Mouse (Mus musculus) adrenal gland, adult 18-20 months (tissue): Measurements from ENCODE around the gene 9330182L06Rik. TPM values are rescaled to one million over a fixed set of nuclear protein-coding genes. Genes with fewer than 3 reads are reported as not detected.

ENCODE experiments used
- DNase-seq, 2 experiments: peaks; one replicate each; pipeline ENCODE4 v3.0.0; 2021 to 2022; ENCODE audit warnings: low spot score in 2 of 2
- total RNA-seq, 2 experiments: library from RNA; stranded (reverse); gene quantifications; 1 replicate in 1 of 2; 2 replicates in 1 of 2; pipeline ENCODE4 v1.2.3; 2021

The 9330182L06Rik gene
- total RNA-seq, 2 experiments from 2014 or later, result 10.1 to 13.2 TPM

DNA sequence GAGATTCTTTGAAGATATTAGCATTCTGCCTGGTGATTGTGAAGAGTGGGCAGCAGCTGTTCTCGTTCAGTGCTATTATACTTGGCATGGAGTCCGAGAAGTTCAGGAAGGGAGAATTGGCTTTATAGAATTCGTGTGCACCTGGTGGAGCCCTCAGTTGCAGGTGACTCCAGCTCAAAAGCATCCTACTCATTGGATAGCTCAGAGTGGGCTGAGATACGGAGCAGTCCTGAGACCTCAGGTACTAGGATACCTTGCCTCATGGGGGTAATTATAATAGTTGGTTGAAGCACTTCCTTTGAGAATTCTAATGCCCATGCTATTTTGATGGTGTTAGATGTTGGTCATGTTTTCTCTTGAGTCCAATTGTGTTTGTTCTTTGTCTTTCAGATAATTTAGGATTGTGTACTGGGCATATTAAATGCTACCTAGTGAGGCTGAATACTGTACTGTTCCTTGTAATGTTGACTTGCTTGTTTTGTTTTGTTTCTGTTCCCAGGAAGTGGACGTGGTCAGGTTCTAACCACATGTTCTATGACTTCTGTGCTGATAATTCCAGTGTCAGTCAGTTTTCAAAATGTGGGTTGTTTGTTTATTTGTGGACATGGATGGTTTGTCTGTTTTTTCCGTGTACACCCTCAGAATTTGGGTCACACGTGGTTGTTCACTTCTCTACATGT is 96.2 kb downstream of the 9330182L06Rik start:
- DNase-seq, result no peak

GRCm38 (mm10) chr5:9364937-9365336 is 99.0 kb downstream of the 9330182L06Rik start:
- DNase-seq, result no peak

GRCm38 (mm10) chr5:9367920-9368692 is 102.2 kb downstream of the 9330182L06Rik start:
- no peak for DNase-seq

DNA sequence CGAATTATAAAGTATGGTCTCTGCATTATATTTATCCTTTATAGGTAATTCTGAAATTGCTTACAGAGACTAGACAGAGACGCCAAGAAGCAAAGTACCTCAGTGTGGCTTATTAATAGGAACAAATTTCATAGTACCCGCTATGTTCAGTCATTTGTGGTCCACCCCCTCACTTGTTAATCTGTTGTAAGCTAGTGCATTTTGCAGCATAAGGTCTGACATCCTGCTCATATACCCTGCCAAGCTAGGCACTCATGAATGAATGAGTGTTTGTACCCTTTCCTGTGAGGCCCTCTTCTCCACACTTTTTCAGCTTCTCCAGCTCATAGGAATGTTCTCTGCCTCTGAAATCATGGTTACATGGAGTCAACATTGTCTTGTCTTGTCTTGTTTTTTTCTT is 105.2 kb downstream of the 9330182L06Rik start:
- no peak for DNase-seq

- no peak for DNase-seq
Observed at GRCm38 (mm10) chr5:9373341-9373740, 107.4 kb downstream of the 9330182L06Rik start.

DNA sequence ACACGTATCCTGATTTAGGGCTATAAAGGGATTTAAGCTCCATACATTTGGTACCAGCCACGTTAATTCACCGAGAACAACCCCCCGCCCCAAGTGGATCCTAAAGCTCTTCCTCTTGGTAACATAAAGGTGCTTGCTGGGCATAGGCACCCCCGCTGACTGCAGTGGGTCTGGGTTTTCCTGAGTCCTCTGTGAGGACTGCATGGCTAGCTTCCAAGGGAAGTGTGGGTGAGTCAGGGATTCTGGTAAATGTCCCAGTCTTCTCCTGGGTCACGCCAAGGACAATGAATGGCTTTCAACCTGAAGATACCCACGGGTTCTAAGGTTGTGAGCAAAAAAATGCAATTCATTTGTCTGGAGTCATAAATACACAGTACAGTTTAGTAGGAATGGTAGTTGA is 124.0 kb downstream of the 9330182L06Rik start:
- peak; percentile 25 to 55 for DNase-seq

- DNase-seq, result no peak
Observed at GRCm38 (mm10) chr5:9391858-9392393, 126.0 kb downstream of the 9330182L06Rik start.

DNA sequence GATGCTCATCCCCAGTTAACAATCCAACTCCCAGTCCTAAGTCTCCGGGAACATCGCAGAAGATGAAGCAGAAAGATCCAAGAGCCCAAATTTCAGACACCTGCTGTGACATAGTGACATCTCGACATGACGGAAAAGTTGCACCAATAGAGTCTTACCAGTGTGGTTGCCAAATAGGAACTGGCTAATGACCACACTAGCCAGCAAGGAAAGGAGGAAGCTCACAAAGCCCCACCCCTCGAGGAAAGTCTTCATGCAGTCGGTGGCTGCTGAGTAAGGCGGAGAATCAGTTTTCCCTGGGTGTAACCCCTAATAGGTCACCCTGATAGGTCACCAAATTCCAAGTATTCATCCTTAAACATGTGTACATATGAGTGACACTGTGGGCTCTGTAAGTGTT is 151.2 kb downstream of the 9330182L06Rik start:
- no peak for DNase-seq

GRCm38 (mm10) chr5:9417802-9418201 is 151.9 kb downstream of the 9330182L06Rik start:
- DNase-seq, result no peak

GRCm38 (mm10) chr5:9419964-9420363 is 154.0 kb downstream of the 9330182L06Rik start:
- DNase-seq, result no peak

DNA sequence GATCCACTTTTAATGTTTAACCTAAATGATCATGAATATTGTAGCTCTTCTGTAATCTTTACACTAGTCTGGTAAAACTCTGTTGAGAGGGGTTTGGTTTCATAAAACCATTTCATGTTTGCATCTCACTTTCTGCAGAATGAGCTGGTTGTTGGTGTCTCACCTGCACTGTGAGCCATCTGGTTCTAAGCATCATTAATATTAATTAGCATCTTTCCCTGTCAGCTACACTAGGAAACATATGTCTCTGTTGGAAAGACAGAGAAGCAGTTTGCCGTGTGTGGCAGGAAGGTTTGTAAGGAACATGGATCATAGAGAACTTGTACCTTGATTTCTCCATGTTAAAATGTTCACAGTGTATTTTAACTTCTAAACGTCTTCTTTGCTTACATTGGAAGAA is 158.5 kb downstream of the 9330182L06Rik start:
- DNase-seq, result no peak

DNA sequence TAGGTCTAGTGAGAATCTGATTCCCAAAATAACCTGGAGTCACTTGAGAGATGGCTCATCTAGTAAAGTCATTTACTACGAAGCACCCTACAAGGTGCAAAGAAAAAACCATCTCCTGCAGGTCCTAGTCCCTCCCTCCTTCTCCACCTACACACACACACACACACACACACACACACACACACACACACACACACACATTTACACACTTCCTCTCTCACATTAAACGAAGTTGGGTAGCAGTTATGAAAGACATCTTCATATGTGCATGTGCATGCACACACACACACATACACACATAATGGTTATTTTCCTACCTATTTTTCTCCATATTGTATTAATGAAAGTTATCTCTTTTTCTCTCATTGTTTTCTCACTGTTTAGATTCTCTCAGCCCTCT is 161.2 kb downstream of the 9330182L06Rik start:
- DNase-seq, result no peak

GRCm38 (mm10) chr5:9427581-9428241 is 161.8 kb downstream of the 9330182L06Rik start:
- DNase-seq, result peak in 1 of 2 experiments; percentile 7

- no peak for DNase-seq
Observed at GRCm38 (mm10) chr5:9428728-9429127, 162.8 kb downstream of the 9330182L06Rik start.

DNA sequence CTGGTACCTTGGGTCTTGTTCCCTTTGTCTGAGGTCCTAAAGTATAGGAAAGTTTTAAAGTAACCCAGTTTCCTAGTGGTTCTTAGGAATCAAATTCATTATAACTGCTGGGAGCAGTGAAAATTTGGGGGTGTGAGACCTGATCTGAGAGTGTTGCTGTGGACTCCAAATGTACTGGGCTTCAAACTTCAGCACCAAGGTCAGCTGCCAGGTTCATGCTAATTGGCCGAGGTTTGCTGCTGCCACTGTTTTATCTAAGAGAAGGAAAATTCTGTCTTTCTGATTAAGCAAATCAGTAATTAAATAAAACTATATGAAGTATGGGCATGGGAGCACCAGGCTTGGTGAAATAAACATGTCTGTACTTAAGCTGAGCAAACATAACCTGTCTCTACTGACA is 180.2 kb downstream of the 9330182L06Rik start:
- no peak for DNase-seq

DNA sequence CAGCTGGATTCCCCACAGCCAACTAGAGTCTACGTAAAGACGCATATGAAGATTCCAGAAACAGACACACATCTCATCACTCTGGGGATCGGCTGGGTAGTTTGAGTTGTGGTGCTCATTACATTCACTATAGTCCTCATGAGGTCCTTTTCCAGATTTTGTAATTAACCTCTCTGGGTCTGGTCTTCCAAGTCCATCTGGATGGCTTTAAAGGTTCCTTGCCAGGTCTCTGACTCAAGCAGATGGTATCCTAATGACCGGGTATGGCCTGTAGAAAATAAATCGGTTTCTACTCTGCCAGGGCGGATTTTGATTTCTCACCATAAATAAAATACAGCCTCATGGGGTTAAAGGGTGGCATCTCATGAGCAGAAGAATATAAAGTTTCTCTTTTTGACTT is 183.0 kb downstream of the 9330182L06Rik start:
- DNase-seq, result no peak

DNA sequence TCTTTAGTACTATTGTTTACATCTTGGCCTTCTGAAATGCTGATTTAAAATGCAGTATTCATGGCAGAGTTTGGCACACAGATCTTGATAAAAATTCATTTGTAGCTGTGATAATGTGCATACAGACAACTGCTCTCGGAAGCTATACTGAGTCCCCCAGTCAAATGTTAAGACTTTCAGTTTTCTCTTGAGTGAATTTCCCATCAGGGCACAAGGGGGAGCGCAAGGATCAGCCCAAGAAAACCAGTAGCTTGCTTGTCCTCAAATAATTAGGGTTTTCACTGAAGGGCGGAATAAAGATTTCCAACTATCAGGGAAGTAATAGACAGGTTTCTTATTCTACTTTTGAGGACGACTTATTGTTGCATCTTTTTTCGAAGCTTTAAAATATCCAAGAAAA is 183.7 kb downstream of the 9330182L06Rik start:
- DNase-seq, result no peak

DNA sequence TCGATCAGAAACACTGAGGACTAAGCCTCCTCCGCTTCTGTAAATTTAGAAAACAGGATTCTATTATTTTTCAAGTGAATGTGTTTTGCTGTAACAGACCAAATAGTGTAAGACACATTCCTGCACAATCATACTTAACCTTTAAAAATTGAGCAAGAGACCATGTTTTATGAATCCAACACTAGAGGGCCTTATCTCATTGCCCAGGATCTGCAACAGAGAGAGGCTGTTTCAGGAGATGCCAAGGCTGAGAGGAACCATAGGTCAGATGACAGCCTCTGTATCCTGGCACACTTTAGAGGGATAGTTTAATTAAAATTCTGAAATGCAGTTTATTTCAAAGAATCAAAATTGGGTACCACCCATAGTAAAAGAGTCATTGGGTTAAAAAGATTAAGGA is 187.4 kb downstream of the 9330182L06Rik start:
- DNase-seq, result no peak

GRCm38 (mm10) chr5:9477587-9477986 is 211.7 kb downstream of the 9330182L06Rik start:
- no peak for DNase-seq

GRCm38 (mm10) chr5:9495456-9495855 is 229.5 kb downstream of the 9330182L06Rik start:
- no peak for DNase-seq

DNA sequence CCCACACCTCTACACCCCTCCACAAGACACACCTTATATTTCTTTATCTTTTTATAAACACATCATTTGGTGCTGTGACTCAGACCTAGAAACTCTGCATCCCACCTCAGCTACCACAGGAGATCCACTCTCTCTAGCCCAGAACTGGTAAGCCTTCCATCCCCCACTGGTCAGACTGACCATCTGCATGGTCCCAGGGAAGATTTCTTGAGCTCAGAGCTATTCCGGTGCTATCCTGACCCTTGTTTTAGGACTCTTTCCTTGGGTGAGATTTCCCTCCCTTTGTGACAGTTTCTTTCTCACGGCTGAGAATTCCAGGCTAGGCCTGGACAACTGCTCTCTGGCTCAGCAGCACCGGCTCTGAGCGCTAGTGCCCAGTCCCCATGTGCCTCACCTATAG is 231.3 kb downstream of the 9330182L06Rik start:
- no peak for DNase-seq

DNA sequence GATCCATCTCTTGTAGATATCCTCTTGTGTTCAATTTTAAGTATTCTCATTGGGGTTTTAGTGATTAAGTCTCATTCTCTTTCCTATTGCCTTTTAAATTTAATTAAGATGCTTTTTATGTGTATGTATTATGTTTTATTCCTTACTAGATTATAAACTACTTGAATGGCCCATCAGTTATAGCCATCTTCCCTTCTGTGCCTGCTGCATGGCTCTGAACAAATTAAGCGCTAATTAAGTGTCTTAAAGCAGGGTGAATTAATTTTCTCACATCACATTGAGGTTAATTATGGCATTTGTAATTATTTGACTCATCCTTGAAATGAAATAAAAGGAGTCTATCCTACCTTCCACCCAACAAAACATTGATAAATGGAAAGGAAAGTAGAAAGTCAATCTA is 245.1 kb downstream of the 9330182L06Rik start:
- no peak for DNase-seq
